ENCODE assay signal across 8 mouse cellular contexts in genomic region chr1:119525689-119526591, GRCm38 (mm10). TPM values are rescaled to one million over a fixed set of nuclear protein-coding genes. Genes with fewer than 3 reads are reported as not detected.
DNase-seq lines count a peak whose midpoint lies in the region; ATAC-seq and TF ChIP-seq lines count a peak whose summit lies in the region.

Tmem185b (plus strand) TSS chr1:119526160.

- H3K4me3 ChIP-seq in CH12.LX (replicated peaks in 1 of 3; ENCODE audit: low read depth in 2 of 3, low read length in 2 of 3, poor library complexity in 1 of 3): peak within 1 kb of the TSS; percentile 44 to 90 (median 64)
- peak within 1 kb of the TSS; percentile 71 for H3K4me3 ChIP-seq in forebrain, embryonic 13.5 days
- peak within 1 kb of the TSS; percentile 61 for H3K4me3 ChIP-seq in heart, postnatal 0 days (ENCODE audit: low read depth, low read length)
- peak within 1 kb of the TSS; percentile 70 for H3K4me3 ChIP-seq in liver, embryonic 15.5 days (replicated peaks)
- H3K4me3 ChIP-seq in neural tube, embryonic 11.5 days (ENCODE audit: low read depth, low read length): peak within 1 kb of the TSS; percentile 58
- peak within 1 kb of the TSS; percentile 75 for H3K4me3 ChIP-seq in stomach, embryonic 16.5 days (replicated peaks; ENCODE audit: low read length)

- peaks cover 7 to 16% of the 10 kb centered on the region in 2 experiments for H3K4me1 ChIP-seq in CH12.LX (ENCODE audit: control insufficient read depth in 1 of 2, insufficient read depth in 2 of 2)
- peaks cover 24% of the 10 kb centered on the region for H3K4me1 ChIP-seq in forebrain, embryonic 13.5 days
- H3K4me1 ChIP-seq in heart, postnatal 0 days (ENCODE audit: control insufficient read depth, insufficient read depth): peaks cover 15% of the 10 kb centered on the region
- peaks cover 51% of the 10 kb centered on the region for H3K4me1 ChIP-seq in liver, embryonic 15.5 days (replicated peaks)
- peaks cover 11% of the 10 kb centered on the region for H3K4me1 ChIP-seq in neural tube, embryonic 11.5 days (ENCODE audit: control insufficient read depth, insufficient read depth, low read length)
- peaks cover 19% of the 10 kb centered on the region for H3K4me1 ChIP-seq in stomach, embryonic 16.5 days (ENCODE audit: control insufficient read depth, insufficient read depth, low read length)

- no peak for TF ChIP-seq RAD21 in CH12.LX (IDR thresholded peaks at IDR 0.05; ENCODE audit: low read depth, low read length)

- dilution Hi-C loops in CH12.LX (cut with MboI; ENCODE audit: extremely low pct_ligation_motif_present, extremely low pct_unique_long_range_greater_than_20kb, low sequenced_read_pairs): no loop called here

- no peaks in the 10 kb centered on the region for H3K79me2 ChIP-seq in CH12.LX (replicated peaks; ENCODE audit: control insufficient read depth, extremely low read depth, insufficient read depth, poor library complexity, severe bottlenecking)

- no peak for TF ChIP-seq CTCF in CH12.LX (conservative IDR thresholded peaks at IDR 0.05 in 1 of 2, IDR thresholded peaks at IDR 0.05 in 1 of 2; ENCODE audit: low read depth in 2 of 2, low read length in 2 of 2)
- TF ChIP-seq CTCF in heart, postnatal 0 days (IDR thresholded peaks at IDR 0.05; ENCODE audit: low read depth): no peak

- H3K9ac ChIP-seq in CH12.LX (ENCODE audit: insufficient read depth, low read depth): peak within 1 kb of the TSS; percentile 60
- peak within 1 kb of the TSS; percentile 83 for H3K9ac ChIP-seq in forebrain, embryonic 13.5 days
- peak within 1 kb of the TSS; percentile 74 for H3K9ac ChIP-seq in heart, postnatal 0 days (replicated peaks; ENCODE audit: low read depth, low read length)
- H3K9ac ChIP-seq in liver, embryonic 15.5 days: peak within 1 kb of the TSS; percentile 74
- peak within 1 kb of the TSS; percentile 62 for H3K9ac ChIP-seq in neural tube, embryonic 11.5 days (ENCODE audit: low read length)
- H3K9ac ChIP-seq in stomach, embryonic 16.5 days (ENCODE audit: low read length): peak within 1 kb of the TSS; percentile 91

- H3K27me3 ChIP-seq in CH12.LX (replicated peaks): no peaks in the 10 kb centered on the region
- H3K27me3 ChIP-seq in forebrain, embryonic 13.5 days: no peaks in the 10 kb centered on the region
- H3K27me3 ChIP-seq in heart, postnatal 0 days (ENCODE audit: control insufficient read depth, insufficient read depth, low read length): no peaks in the 10 kb centered on the region
- no peaks in the 10 kb centered on the region for H3K27me3 ChIP-seq in liver, embryonic 15.5 days
- H3K27me3 ChIP-seq in neural tube, embryonic 11.5 days (ENCODE audit: control insufficient read depth, insufficient read depth, low read length): no peaks in the 10 kb centered on the region
- no peaks in the 10 kb centered on the region for H3K27me3 ChIP-seq in stomach, embryonic 16.5 days (ENCODE audit: control insufficient read depth, insufficient read depth, low read length)

- H3K36me3 ChIP-seq in CH12.LX (replicated peaks in 1 of 2; ENCODE audit: control insufficient read depth in 1 of 2, insufficient read depth in 1 of 2, low read length in 1 of 2): peaks cover 0 to 28% of the 10 kb centered on the region in 2 experiments
- peaks cover 36% of the 10 kb centered on the region for H3K36me3 ChIP-seq in forebrain, embryonic 13.5 days (ENCODE audit: poor library complexity, severe bottlenecking)
- peaks cover 19% of the 10 kb centered on the region for H3K36me3 ChIP-seq in heart, postnatal 0 days (replicated peaks; ENCODE audit: control insufficient read depth, insufficient read depth, low read length)
- H3K36me3 ChIP-seq in liver, embryonic 15.5 days (replicated peaks): peaks cover 27% of the 10 kb centered on the region
- H3K36me3 ChIP-seq in neural tube, embryonic 11.5 days (ENCODE audit: control insufficient read depth, insufficient read depth, low read length): peaks cover 6% of the 10 kb centered on the region; the same call in 1 of the 2 replicates
- peaks cover 26% of the 10 kb centered on the region for H3K36me3 ChIP-seq in stomach, embryonic 16.5 days (ENCODE audit: control insufficient read depth, insufficient read depth, low read length)

- DNase-seq in CH12.LX (ENCODE audit: extremely low read depth): peak; percentile 62
- peak; percentile 72 for DNase-seq in c-Kit-positive CD71-negative TER-119-negative erythroid progenitor cells, embryonic 14.5 days (ENCODE audit: low read depth)
- DNase-seq in heart, postnatal 0 days (ENCODE audit: low spot score): peak; percentile 90
- DNase-seq in kidney, postnatal 4 days: peak; percentile 97
- DNase-seq in neural tube, embryonic 11.5 days (ENCODE audit: low spot score): peak; percentile 93

- TF ChIP-seq EP300 in CH12.LX (IDR thresholded peaks at IDR 0.05; ENCODE audit: low read length): no peak
- peak; percentile 76; the same call in 1 of the 2 replicates for TF ChIP-seq EP300 in heart, postnatal 0 days (IDR thresholded peaks at IDR 0.05; ENCODE audit: low read depth)

- peak within 1 kb of the TSS; percentile 57 for H3K27ac ChIP-seq in CH12.LX (ENCODE audit: insufficient read depth, low read depth)
- peak within 1 kb of the TSS; percentile 69 for H3K27ac ChIP-seq in forebrain, embryonic 13.5 days
- H3K27ac ChIP-seq in heart, postnatal 0 days (ENCODE audit: low read depth): peak within 1 kb of the TSS; percentile 86
- peak within 1 kb of the TSS; percentile 80 for H3K27ac ChIP-seq in liver, embryonic 15.5 days (replicated peaks)
- H3K27ac ChIP-seq in neural tube, embryonic 11.5 days (ENCODE audit: low read depth, low read length): no peak within 1 kb of the TSS
- H3K27ac ChIP-seq in stomach, embryonic 16.5 days (ENCODE audit: low read length): peak within 1 kb of the TSS; percentile 88

- ATAC-seq in forebrain, embryonic 13.5 days: peak; percentile 98
- ATAC-seq in heart, postnatal 0 days (ENCODE audit: insufficient read depth, low read depth): peak; percentile 97
- peak; percentile 87 for ATAC-seq in liver, embryonic 15.5 days (ENCODE audit: insufficient read depth)
- ATAC-seq in neural tube, embryonic 11.5 days (ENCODE audit: insufficient read depth, low FRiP score, low TSS enrichment): peak; percentile 97
- ATAC-seq in stomach, embryonic 16.5 days (ENCODE audit: insufficient read depth, low FRiP score): peak; percentile 97

- 2% methylated on average over 75 of the region's 82 CpGs for WGBS in forebrain, embryonic 13.5 days
- WGBS in heart, postnatal 0 days: 1% methylated on average over 77 of the region's 82 CpGs
- WGBS in liver, embryonic 15.5 days (ENCODE audit: insufficient replicate concordance): 1% methylated on average over 81 of the region's 82 CpGs
- 1% methylated on average over 74 of the region's 82 CpGs for WGBS in neural tube, embryonic 11.5 days
- 1% methylated on average over 82 of the region's 82 CpGs for WGBS in stomach, embryonic 16.5 days

- peaks cover 20% of the 10 kb centered on the region for H3K9me3 ChIP-seq in CH12.LX (replicated peaks; ENCODE audit: low read length)
- 0 out of 2 replicates have a peak, but pooled peaks cover 6% of the 10 kb centered on the region for H3K9me3 ChIP-seq in forebrain, embryonic 13.5 days (replicated peaks)
- H3K9me3 ChIP-seq in heart, postnatal 0 days (replicated peaks; ENCODE audit: control insufficient read depth, low read length): 0 out of 2 replicates have a peak, but pooled peaks cover 4% of the 10 kb centered on the region
- no peaks in the 10 kb centered on the region for H3K9me3 ChIP-seq in liver, embryonic 15.5 days (replicated peaks)
- no peaks in the 10 kb centered on the region for H3K9me3 ChIP-seq in neural tube, embryonic 11.5 days (ENCODE audit: control insufficient read depth, low read length)
- peaks cover 17% of the 10 kb centered on the region for H3K9me3 ChIP-seq in stomach, embryonic 16.5 days (replicated peaks; ENCODE audit: control insufficient read depth, low read length)

- in situ Hi-C loops in CH12.LX (cut with MboI; ENCODE audit: low pct_ligation_motif_present, low pct_unique_long_range_greater_than_20kb, low sequenced_read_pairs): no loop called here

- TF ChIP-seq POLR2A in CH12.LX (IDR thresholded peaks at IDR 0.05; ENCODE audit: low read depth, low read length): peak; percentile 74

- peak within 1 kb of the TSS; percentile 87 for H3K4me2 ChIP-seq in CH12.LX (ENCODE audit: insufficient read depth, low read depth, poor library complexity, severe bottlenecking)
- H3K4me2 ChIP-seq in forebrain, embryonic 13.5 days: peak within 1 kb of the TSS; percentile 85
- H3K4me2 ChIP-seq in heart, postnatal 0 days (ENCODE audit: low read depth, low read length): peak within 1 kb of the TSS; percentile 97
- peak within 1 kb of the TSS; percentile 96 for H3K4me2 ChIP-seq in liver, embryonic 15.5 days
- H3K4me2 ChIP-seq in neural tube, embryonic 11.5 days (ENCODE audit: low read depth): peak within 1 kb of the TSS; percentile 81
- peak within 1 kb of the TSS; percentile 97 for H3K4me2 ChIP-seq in stomach, embryonic 16.5 days (ENCODE audit: low read depth, low read length)

TF ChIP-seq in CH12.LX, 34 proteins besides CTCF, POLR2A, EP300 and RAD21 (continues in another document):
- TF ChIP-seq ELF1 (IDR thresholded peaks at IDR 0.05; ENCODE audit: low read depth, low read length): peak; percentile 59
- peak; percentile 87 for TF ChIP-seq MYC (IDR thresholded peaks at IDR 0.05; ENCODE audit: low read depth, low read length)
- TF ChIP-seq HCFC1 (IDR thresholded peaks at IDR 0.05; ENCODE audit: low read depth, low read length): peak; percentile 56
- TF ChIP-seq MAFK (IDR thresholded peaks at IDR 0.05; ENCODE audit: insufficient replicate concordance, low read length): no peak
- TF ChIP-seq TCF12 (IDR thresholded peaks at IDR 0.05; ENCODE audit: low read depth, low read length): 0 out of 2 replicates have a peak, but pooled peaks have one; percentile 28
- TF ChIP-seq UBTF (IDR thresholded peaks at IDR 0.05; ENCODE audit: low read depth, low read length): no peak
- peak; percentile 85 for TF ChIP-seq USF1 (IDR thresholded peaks at IDR 0.05; ENCODE audit: low read depth, low read length)
- TF ChIP-seq MAX (IDR thresholded peaks at IDR 0.05; ENCODE audit: low read length): peak; percentile 99
- TF ChIP-seq BHLHE40 (IDR thresholded peaks at IDR 0.05; ENCODE audit: low read depth, low read length): peak; percentile 95
- no peak for TF ChIP-seq ZKSCAN1 (IDR thresholded peaks at IDR 0.05; ENCODE audit: borderline replicate concordance, low read depth, low read length)

RNA-seq across cellular contexts. Expression of gene Tmem185b, which starts in this region (rescaled TPM):
- 13.8 and 14.9 TPM in 2 replicates for total RNA-seq in CH12.LX (2012; rRNA removed)
- total RNA-seq in CH12.LX (2014; rRNA removed): 12.9 and 13.4 TPM in 2 replicates
- polyA plus RNA-seq in CH12.LX (2012; ENCODE audit: insufficient read length, low read depth): 11.7 TPM in 2 replicates
- 18.7 and 19.1 TPM in 2 replicates for polyA plus RNA-seq in forebrain, embryonic 13.5 days (2015; fragmentation: Nextera tagmentation; extraction: Ambion mirVana)
- total RNA-seq in heart, postnatal 0 days (2014; rRNA removed; ENCODE audit: low replicate concordance): 28.5 and 30.5 TPM in 2 replicates
- 18.7 and 20.7 TPM in 2 replicates for polyA plus RNA-seq in heart, postnatal 0 days (2015; fragmentation: Nextera tagmentation; extraction: Ambion mirVana)
- polyA plus RNA-seq in liver, embryonic 15.5 days (2015; fragmentation: Nextera tagmentation; extraction: Ambion mirVana): 7.9 TPM in 2 replicates
- 23.1 and 23.7 TPM in 2 replicates for polyA plus RNA-seq in neural tube, embryonic 11.5 days (2014; fragmentation: Nextera tagmentation; extraction: Ambion mirVana)
- polyA plus RNA-seq in stomach, embryonic 16.5 days (2015; fragmentation: Nextera tagmentation; extraction: Ambion mirVana): 20.5 and 21.7 TPM in 2 replicates
